8 mouse cellular contexts compared by ENCODE assay signal in the genomic region with DNA sequence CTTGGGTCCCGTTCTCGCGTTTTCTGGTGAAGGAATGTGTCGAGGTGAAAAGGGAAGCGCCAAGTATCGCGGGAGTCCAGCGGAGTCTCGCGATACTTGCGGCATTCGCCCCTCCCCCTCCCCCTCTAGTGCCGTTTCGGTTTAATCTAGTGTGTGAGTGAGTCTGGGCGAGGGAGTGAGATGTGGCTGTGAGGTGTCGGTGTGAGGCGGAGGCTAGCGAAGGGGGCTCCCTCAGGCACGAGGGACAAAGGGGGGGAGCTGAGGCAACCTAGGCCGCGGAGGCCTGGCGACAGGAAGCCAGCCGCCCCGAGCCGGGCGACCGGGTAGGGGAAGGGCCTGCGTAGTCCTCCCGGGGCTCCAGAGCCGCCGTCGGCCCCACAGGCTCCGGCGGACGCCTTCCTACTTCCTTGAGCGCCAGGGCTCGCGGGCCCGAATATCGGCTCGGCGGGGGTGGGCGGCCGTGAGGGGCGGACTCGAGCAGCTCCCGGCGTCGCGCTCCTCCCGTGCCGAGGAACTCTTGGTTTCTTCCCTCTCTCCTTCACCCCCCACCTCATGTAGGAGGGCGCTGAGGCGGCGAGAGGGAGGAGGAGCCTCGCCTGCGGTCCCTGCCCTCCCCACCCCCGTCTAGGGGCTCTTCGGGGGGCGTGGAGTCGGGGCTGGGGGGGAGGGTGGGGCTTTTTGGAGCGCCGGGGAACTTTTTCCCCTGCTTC. TPM values are rescaled to one million over a fixed set of nuclear protein-coding genes. Genes with fewer than 3 reads are reported as not detected.
DNase-seq lines count a peak whose midpoint lies in the region; ATAC-seq and TF ChIP-seq lines count a peak whose summit lies in the region.

A gene (plus strand): TSS at position 419 of the 710 bp plus-strand sequence.

- H3K4me3 ChIP-seq in ES-E14 (ENCODE audit: insufficient read depth in 1 of 2, low read depth in 1 of 2, low read length in 2 of 2, poor library complexity in 1 of 2, severe bottlenecking in 1 of 2), result peak within 1 kb of the TSS; percentile 56 to 87
- peak within 1 kb of the TSS; percentile 97 for H3K4me3 ChIP-seq in forebrain, embryonic 15.5 days
- peak within 1 kb of the TSS; percentile 68 for H3K4me3 ChIP-seq in lung, adult 2 months (replicated peaks; ENCODE audit: extremely low read depth, low read depth, low read length)

- peak; percentile 95 for ATAC-seq in forebrain, embryonic 15.5 days (replicated peaks)
- ATAC-seq in neutrophil, adult 5-6 weeks (ENCODE audit: extremely low read depth, insufficient number of reproducible peaks, low FRiP score, poor library complexity, severe bottlenecking), result peak; percentile 94

- peak within 1 kb of the TSS; percentile 97 for H3K27ac ChIP-seq in ES-E14 (ENCODE audit: insufficient read depth, low read depth, low read length, poor library complexity, severe bottlenecking)
- peak within 1 kb of the TSS; percentile 100 for H3K27ac ChIP-seq in forebrain, embryonic 15.5 days (replicated peaks)

- H3K36me3 ChIP-seq in ES-E14 (ENCODE audit: control insufficient read depth, insufficient read depth, low read length, poor library complexity, severe bottlenecking), result peaks cover 4% of the 10 kb centered on the region; the same call in 1 of the 2 replicates
- H3K36me3 ChIP-seq in forebrain, embryonic 15.5 days, result no peaks in the 10 kb centered on the region

- WGBS in forebrain, embryonic 15.5 days, result 0% methylated on average over 61 of the region's 63 CpGs
- under 1% methylated on average over 61 of the region's 63 CpGs for WGBS in lung, adult 2 months

- TF ChIP-seq POLR2A in lung, adult 2 months (IDR thresholded peaks at IDR 0.05; ENCODE audit: borderline replicate concordance, extremely low read depth, low read depth, low read length), result peak; percentile 98

- peak within 1 kb of the TSS; percentile 97 for H3K9ac ChIP-seq in ES-E14 (ENCODE audit: insufficient read depth, low read depth, low read length, poor library complexity, severe bottlenecking)
- H3K9ac ChIP-seq in forebrain, embryonic 15.5 days (replicated peaks), result peak within 1 kb of the TSS; percentile 99

- H3K4me1 ChIP-seq in ES-E14 (ENCODE audit: control insufficient read depth in 2 of 2, insufficient read depth in 2 of 2, low read length in 2 of 2, poor library complexity in 1 of 2), result peaks cover 0 to 11% of the 10 kb centered on the region in 2 experiments; a peak in 3 of 4 replicates
- peaks cover 34% of the 10 kb centered on the region for H3K4me1 ChIP-seq in forebrain, embryonic 15.5 days
- peaks cover 4% of the 10 kb centered on the region for H3K4me1 ChIP-seq in lung, adult 2 months (ENCODE audit: control insufficient read depth, insufficient read depth, low read length)

- H3K27me3 ChIP-seq in forebrain, embryonic 15.5 days, result no peaks in the 10 kb centered on the region

- H3K4me2 ChIP-seq in forebrain, embryonic 15.5 days (replicated peaks), result peak within 1 kb of the TSS; percentile 95

- intact Hi-C loops in heart, postnatal 25 days (cut with DNase I), result no loop called here

- in situ Hi-C loops in ES-E14 (cut with MboI; ENCODE audit: low sequenced_read_pairs in 2 of 2, unreplicated experiment in 2 of 2), result no loop called here

- no peaks in the 10 kb centered on the region for H3K9me3 ChIP-seq in ES-E14 (ENCODE audit: control insufficient read depth, insufficient read depth, low read depth, low read length)
- no peaks in the 10 kb centered on the region for H3K9me3 ChIP-seq in forebrain, embryonic 15.5 days

- peak; percentile 97 for DNase-seq in ES-E14 (ENCODE audit: low read depth, low spot score)
- peak; percentile 96 for DNase-seq in cerebellum, adult 11-12 months
- peak; percentile 92 for DNase-seq in heart, postnatal 25 days (ENCODE audit: low spot score)
- DNase-seq in layer of hippocampus, adult 18-20 months (ENCODE audit: low spot score in 2 of 2), result peak; percentile 90 to 99
- peak; percentile 92 for DNase-seq in lung, adult 2 months
- peak; percentile 91 to 94 for DNase-seq in thymus, adult 18-20 months

- no peak for TF ChIP-seq CTCF in lung, adult 2 months (IDR thresholded peaks at IDR 0.05; ENCODE audit: insufficient read depth, low read length)

TF ChIP-seq in ES-E14, 5 proteins besides CTCF, POLR2A, EP300 and RAD21:
- TF ChIP-seq ZC3H11A (IDR thresholded peaks at IDR 0.05; ENCODE audit: borderline replicate concordance, low read depth, low read length) (no peak), CHD2 (IDR thresholded peaks at IDR 0.05; ENCODE audit: low read depth, low read length) (peak; percentile 100)

RNA-seq across cellular contexts. Expression of the gene that starts here (rescaled TPM):
- 63.3 and 68.8 TPM in 2 replicates for total RNA-seq in ES-E14 (2012; rRNA removed)
- polyA plus RNA-seq in forebrain, embryonic 15.5 days (2015; fragmentation: Nextera tagmentation; extraction: Ambion mirVana), result 13.6 and 15.8 TPM in 2 replicates
- 10 to 100 TPM; 20.7 to 23.0 TPM for total RNA-seq in heart, postnatal 25 days (2021)
- 10 to 100 TPM; 35.9 to 37.9 TPM for total RNA-seq in layer of hippocampus, adult 18-20 months (2021)
- 12.3 and 13.9 TPM in 2 replicates for polyA plus RNA-seq in lung, adult 2 months (2012; rRNA removed)
- total RNA-seq in neutrophil, adult 5-6 weeks (2017), result 134 and 140 TPM in 2 replicates

Comparison
In these comparisons a context has a peak if more than half of its experiments do, and no peak if none do; other contexts are left out.
1. Peak in every context shown above with its lines: DNase-seq, ATAC-seq, H3K4me3 ChIP-seq and H3K27ac ChIP-seq.